Mouse (Mus musculus): Measurements from ENCODE around the gene Olfr96.

GRCm38 (mm10) chr17:37193656-37194055 lies 26.3 kb upstream of the Olfr96 start, which contains the start of gene Ubd:
- TF ChIP-seq CTCF (IDR thresholded peaks at IDR 0.05; ENCODE audit: borderline replicate concordance, control insufficient read depth, extremely low read depth, insufficient read depth, low read length, poor library complexity): no peak
- no peak for TF ChIP-seq POLR2A (IDR thresholded peaks at IDR 0.05; ENCODE audit: control insufficient read depth, extremely low read depth, insufficient read depth, low read length, poor library complexity)

Measured in thymus, adult 2 months (tissue).